Mouse (Mus musculus) heart, postnatal 0 days (tissue): ENCODE results near the gene Dennd6a. TPM values are rescaled to one million over a fixed set of nuclear protein-coding genes. Genes with fewer than 3 reads are reported as not detected.

Source experiments
- ATAC-seq: fragments of 200-750 bp; cut with Nextera tagmentation; 2 replicates; pipeline ENCODE4 v1.8.0; 2017; ENCODE audit warnings: low read depth, moderate number of reproducible peaks, moderate library complexity; ENCODE audit not compliant: insufficient read depth
- DNase-seq: peaks from one replicate; pipeline ENCODE4 v3.0.0-alpha.2; 2016; ENCODE audit warnings: low spot score
- H3K27ac ChIP-seq: fragments of 300-500 bp; sonication (generic); 2 replicates; pipeline ENCODE4 v1.5.1; 2014; ENCODE audit warnings: low read depth, mild to moderate bottlenecking
- H3K27me3 ChIP-seq: fragments of 300-500 bp; sonication (generic); 2 replicates; pipeline ENCODE4 v1.6.1; 2014; ENCODE audit warnings: low read length, mixed read lengths; ENCODE audit not compliant: control insufficient read depth, insufficient read depth
- H3K36me3 ChIP-seq: fragments of 300-500 bp; sonication (generic); replicated peaks from 2 replicates; pipeline ENCODE4 v1.6.1; 2014; ENCODE audit warnings: low read length, mixed read lengths; ENCODE audit not compliant: control insufficient read depth, insufficient read depth
- H3K4me1 ChIP-seq: fragments of 300-500 bp; sonication (generic); 2 replicates; pipeline ENCODE4 v1.6.1; 2014; ENCODE audit warnings: antibody characterized with exemption; ENCODE audit not compliant: control insufficient read depth, insufficient read depth
- H3K4me2 ChIP-seq: fragments of 300-500 bp; sonication (generic); 2 replicates; pipeline ENCODE4 v1.6.1; 2014; ENCODE audit warnings: low read depth, mild to moderate bottlenecking, low read length, moderate library complexity
- H3K4me3 ChIP-seq: fragments of 300-500 bp; sonication (generic); 2 replicates; pipeline ENCODE4 v1.5.1; 2014; ENCODE audit warnings: low read depth, low read length
- H3K9ac ChIP-seq: fragments of 300-500 bp; sonication (generic); replicated peaks from 2 replicates; pipeline ENCODE4 v1.6.1; 2014; ENCODE audit warnings: low read depth, low read length, mixed read lengths
- H3K9me3 ChIP-seq: fragments of 300-500 bp; sonication (generic); replicated peaks from 2 replicates; pipeline ENCODE4 v1.6.1; 2016; ENCODE audit warnings: low read length; ENCODE audit not compliant: control insufficient read depth
- CTCF ChIP-seq: IDR thresholded peaks from 2 replicates; pipeline ENCODE4 v1.5.1; 2016; ENCODE audit warnings: antibody characterized with exemption, control low read depth, low read depth
- EP300 ChIP-seq: IDR thresholded peaks from 2 replicates; pipeline ENCODE4 v1.6.1; 2016; ENCODE audit warnings: antibody characterized with exemption, low read depth
- WGBS: fragments of 180-500 bp; shearing (Covaris S2); extraction: QIAGEN DNeasy Blood & Tissue Kit; methylation state at CpG from one replicate; pipeline ENCODE4 v1.1.7; 2014; 5-methylcytosine and 5-hydroxymethylcytosine counted together
- polyA plus RNA-seq: library from polyadenylated mRNA; unstranded; fragments of >200 nt; fragmentation: Nextera tagmentation; extraction: Ambion mirVana; gene quantifications from 2 replicates; pipeline ENCODE4 v1.2.1, GENCODE M21; 2015
- total RNA-seq: library from RNA; depleted of rRNA; stranded (reverse); fragments of >200 nt; gene quantifications from 2 replicates; pipeline ENCODE4 v1.2.3, GENCODE M21; 2014; ENCODE audit warnings: low replicate concordance

Gene Dennd6a
- total and polyA plus RNA-seq, 2 experiments from 2014 or later, result 16.0 to 32.4 TPM

- no peak overlapping the region for H3K9ac ChIP-seq
- TF ChIP-seq CTCF (no peak), EP300 (no peak)
- H3K4me2 ChIP-seq, result no peak overlapping the region
- H3K27ac ChIP-seq, result no peak overlapping the region
- H3K4me1 ChIP-seq, result peaks cover 9% of the 10 kb centered on the region
- H3K4me3 ChIP-seq, result no peak overlapping the region
- H3K36me3 ChIP-seq, result peaks cover 39% of the 10 kb centered on the region
- no peaks in the 10 kb centered on the region for H3K27me3 ChIP-seq
- WGBS, result 46% methylated on average over 3 of the region's 3 CpGs
- ATAC-seq (no peak), DNase-seq (no peak)
- H3K9me3 ChIP-seq, result no peaks in the 10 kb centered on the region
Measured at GRCm38 (mm10) chr14:26662016-26662415, 88.4 kb downstream of the Dennd6a start.

GRCm38 (mm10) chr14:26662488-26662887, 88.8 kb downstream of the Dennd6a start:
- H3K9me3 ChIP-seq, result no peaks in the 10 kb centered on the region

GRCm38 (mm10) chr14:26663851-26664250, 90.2 kb downstream of the Dennd6a start:
- Histone ChIP-seq H3K4me1 (peaks cover 19% of the 10 kb centered on the region), H3K36me3 (peaks cover 26% of the 10 kb centered on the region), H3K27me3 (no peaks in the 10 kb centered on the region), H3K4me3 (no peak overlapping the region), H3K4me2 (no peak overlapping the region), H3K27ac (no peak overlapping the region), H3K9me3 (no peaks in the 10 kb centered on the region), H3K9ac (no peak overlapping the region)
- 88% methylated on average over 2 of the region's 2 CpGs for WGBS
- DNase-seq (no peak), ATAC-seq (no peak)
- TF ChIP-seq CTCF (no peak), EP300 (no peak)

More at GRCm38 (mm10) chr14:26662488-26662887, 88.8 kb downstream of the Dennd6a start:
- 63% methylated on average over 2 of the region's 2 CpGs for WGBS
- Histone ChIP-seq H3K4me3 (no peak overlapping the region), H3K9ac (no peak overlapping the region), H3K27ac (no peak overlapping the region), H3K4me1 (peaks cover 12% of the 10 kb centered on the region), H3K4me2 (no peak overlapping the region), H3K36me3 (peaks cover 34% of the 10 kb centered on the region), H3K27me3 (no peaks in the 10 kb centered on the region)
- no peak for ATAC-seq
- TF ChIP-seq EP300 (no peak), CTCF (no peak)
- no peak for DNase-seq

- TF ChIP-seq CTCF (no peak), EP300 (no peak)
- Histone ChIP-seq H3K36me3 (peaks cover 22% of the 10 kb centered on the region), H3K4me3 (peak overlapping the region; percentile 91), H3K27me3 (no peaks in the 10 kb centered on the region), H3K27ac (peak overlapping the region; percentile 92), H3K9ac (peak overlapping the region; percentile 84), H3K4me2 (peak overlapping the region; percentile 97), H3K4me1 (peaks cover 25% of the 10 kb centered on the region), H3K9me3 (no peaks in the 10 kb centered on the region)
- DNase-seq, result no peak
- WGBS, result 13% methylated on average over 6 of the region's 6 CpGs
- no peak for ATAC-seq
Measured at GRCm38 (mm10) chr14:26667991-26668370, 94.3 kb downstream of the Dennd6a start.

GRCm38 (mm10) chr14:26668371-26669291, 95.0 kb downstream of the Dennd6a start:
- WGBS, result under 1% methylated on average over 73 of the region's 73 CpGs
- Histone ChIP-seq H3K4me1 (peaks cover 25% of the 10 kb centered on the region), H3K4me2 (peak overlapping the region; percentile 97), H3K27ac (peak overlapping the region; percentile 92), H3K9ac (peak overlapping the region; percentile 84), H3K36me3 (peaks cover 22% of the 10 kb centered on the region), H3K9me3 (no peaks in the 10 kb centered on the region), H3K27me3 (no peaks in the 10 kb centered on the region), H3K4me3 (peak overlapping the region; percentile 91)
- TF ChIP-seq EP300, result no peak
- TF ChIP-seq CTCF, result no peak
- DNase-seq, result no peak
- peak; percentile 39 for ATAC-seq
